Mouse (Mus musculus) thymus, adult 2 months (tissue): ENCODE measurements at regions not wholly inside any gene's neighbourhood (a gene's known extent, or its start where the extent isn't known, plus 50 kb on each side); places are given as distances from the start of the nearest gene placed in this dataset.

Source experiments
- CTCF ChIP-seq: fragments of 200-500 bp; IDR thresholded peaks from 2 replicates; pipeline ENCODE4 v1.5.1; 2012; ENCODE audit warnings: mild to moderate bottlenecking, control low read depth, low read length, moderate library complexity, borderline replicate concordance; ENCODE audit not compliant: control insufficient read depth, poor library complexity, insufficient read depth; ENCODE audit errors: extremely low read depth
- POLR2A ChIP-seq: fragments of 200-500 bp; IDR thresholded peaks from 2 replicates; pipeline ENCODE4 v1.6.1; 2012; ENCODE audit warnings: mild to moderate bottlenecking, low read length, control low read depth, moderate library complexity; ENCODE audit not compliant: control insufficient read depth, poor library complexity, insufficient read depth; ENCODE audit errors: extremely low read depth

DNA sequence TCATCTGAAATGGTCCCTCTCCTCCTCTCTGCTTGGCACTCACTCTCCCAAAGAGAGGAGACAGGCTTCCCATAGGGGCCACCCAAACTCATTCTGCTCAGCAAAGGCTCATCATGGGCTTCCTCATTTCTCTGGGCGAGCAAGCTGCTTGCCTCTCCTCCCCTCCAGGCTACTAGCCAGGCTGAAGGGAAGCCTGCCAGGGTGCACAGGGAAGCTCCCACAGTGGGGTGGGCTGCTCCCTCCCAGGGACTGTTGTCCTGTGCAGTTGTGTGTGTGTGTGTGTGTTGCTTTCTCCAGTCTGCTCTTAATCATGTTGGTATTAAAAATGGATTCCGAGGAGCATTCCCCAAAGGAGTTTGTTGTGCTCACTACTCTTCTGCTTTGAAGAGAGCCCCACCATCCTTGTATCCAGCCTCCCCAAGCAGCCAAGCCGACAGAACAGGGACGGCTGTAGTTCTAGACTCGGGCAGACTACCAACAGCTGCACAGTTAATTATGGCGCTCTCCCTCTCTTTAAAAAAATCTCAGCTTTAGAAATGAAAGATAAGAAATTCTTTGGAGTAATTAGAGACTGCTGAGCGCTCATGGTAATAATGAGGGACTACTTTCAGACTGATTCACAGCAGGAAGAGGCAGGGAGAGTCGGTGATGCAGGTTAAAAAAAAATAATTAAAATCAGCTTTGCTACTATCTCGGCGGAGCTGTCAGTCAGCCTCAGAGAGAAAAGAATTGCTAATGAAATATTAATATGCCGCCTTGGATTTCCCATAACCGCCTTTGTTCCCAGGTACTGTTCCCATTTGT, 417.0 kb downstream of the Cmpk2 start:
- TF ChIP-seq CTCF (no peak), POLR2A (no peak)
